Mouse (Mus musculus) embryonic fibroblast, embryonic 13.5 days (primary cell): ENCODE data around the gene Kank2. TPM values are rescaled to one million over a fixed set of nuclear protein-coding genes. Genes with fewer than 3 reads are reported as not detected.

Experiments
- H3K27ac ChIP-seq: 2 replicates; pipeline ENCODE4 v1.5.1; 2012; ENCODE audit warnings: low read length, control low read depth, inconsistent platforms; ENCODE audit not compliant: insufficient read depth
- H3K4me1 ChIP-seq: 2 replicates; pipeline ENCODE4 v1.6.1; 2011; ENCODE audit warnings: low read length; ENCODE audit not compliant: control insufficient read depth, insufficient read depth
- H3K4me3 ChIP-seq: 2 replicates; pipeline ENCODE4 v1.5.1; 2011; ENCODE audit warnings: mild to moderate bottlenecking, control low read depth, low read length; ENCODE audit not compliant: insufficient read depth
- CTCF ChIP-seq: IDR thresholded peaks from 2 replicates; pipeline ENCODE4 v1.5.1; 2011; ENCODE audit warnings: mild to moderate bottlenecking, control low read depth, low read length, moderate library complexity, borderline replicate concordance; ENCODE audit not compliant: insufficient read depth
- POLR2A ChIP-seq: IDR thresholded peaks from 2 replicates; pipeline ENCODE4 v1.6.1; 2011; ENCODE audit warnings: low read depth, mild to moderate bottlenecking, control low read depth, low read length, moderate library complexity
- polyA plus RNA-seq: library from polyadenylated mRNA; stranded (reverse); fragments of >200 nt; gene quantifications from 2 replicates; pipeline ENCODE4 v1.2.4, GENCODE M21; 2011; ENCODE audit warnings: low read depth; ENCODE audit not compliant: missing spikeins, insufficient read length

Gene Kank2
- polyA plus RNA-seq, 1 experiment, result 59.7 TPM

GRCm38 (mm10) chr9:21835258-21835912 lies 36.8 kb upstream of the Kank2 start, which contains the start of gene Angptl8:
Gene Angptl8 (plus strand): TSS chr9:21835510.
- no peak within 1 kb of the TSS for H3K4me3 ChIP-seq
- no peak for TF ChIP-seq POLR2A
- TF ChIP-seq CTCF, result no peak
- no peak within 1 kb of the TSS for H3K27ac ChIP-seq
- no peaks in the 10 kb centered on the region for H3K4me1 ChIP-seq

- H3K27ac ChIP-seq, result no peak overlapping the region
- no peaks in the 10 kb centered on the region for H3K4me1 ChIP-seq
- H3K4me3 ChIP-seq, result no peak overlapping the region
- no peak for TF ChIP-seq POLR2A
- TF ChIP-seq CTCF, result no peak
Observed at GRCm38 (mm10) chr9:21831558-21832240, 33.2 kb upstream of the Kank2 start.

GRCm38 (mm10) chr9:21830936-21831335 lies 32.4 kb upstream of the Kank2 start:
- no peaks in the 10 kb centered on the region for H3K4me1 ChIP-seq
- no peak for TF ChIP-seq POLR2A
- no peak overlapping the region for H3K27ac ChIP-seq
- no peak overlapping the region for H3K4me3 ChIP-seq

GRCm38 (mm10) chr9:21830461-21830850 lies 31.9 kb upstream of the Kank2 start:
- TF ChIP-seq CTCF (no peak), POLR2A (no peak)
- Histone ChIP-seq H3K4me3 (no peak overlapping the region), H3K27ac (no peak overlapping the region), H3K4me1 (no peaks in the 10 kb centered on the region)

- no peak for TF ChIP-seq CTCF
- no peak for TF ChIP-seq POLR2A
- H3K4me3 ChIP-seq, result no peak overlapping the region
- no peaks in the 10 kb centered on the region for H3K4me1 ChIP-seq
- no peak overlapping the region for H3K27ac ChIP-seq
Observed at GRCm38 (mm10) chr9:21829834-21830460, 31.4 kb upstream of the Kank2 start.

- no peak for TF ChIP-seq POLR2A
- no peak for TF ChIP-seq CTCF
- Histone ChIP-seq H3K27ac (no peak overlapping the region), H3K4me3 (no peak overlapping the region), H3K4me1 (no peaks in the 10 kb centered on the region)
Observed at GRCm38 (mm10) chr9:21824366-21824765, 25.8 kb upstream of the Kank2 start.

GRCm38 (mm10) chr9:21823957-21824356 lies 25.4 kb upstream of the Kank2 start:
- H3K4me1 ChIP-seq, result no peaks in the 10 kb centered on the region
- no peak overlapping the region for H3K4me3 ChIP-seq
- no peak overlapping the region for H3K27ac ChIP-seq
- TF ChIP-seq CTCF (no peak), POLR2A (no peak)

GRCm38 (mm10) chr9:21822686-21823085 lies 24.1 kb upstream of the Kank2 start:
- H3K4me3 ChIP-seq, result no peak overlapping the region
- no peaks in the 10 kb centered on the region for H3K4me1 ChIP-seq
- TF ChIP-seq CTCF (no peak), POLR2A (no peak)
- H3K27ac ChIP-seq, result no peak overlapping the region

- TF ChIP-seq CTCF (no peak), POLR2A (no peak)
- H3K27ac ChIP-seq, result no peak overlapping the region
- H3K4me3 ChIP-seq, result no peak overlapping the region
- H3K4me1 ChIP-seq, result no peaks in the 10 kb centered on the region
Observed at GRCm38 (mm10) chr9:21820183-21820582, 21.6 kb upstream of the Kank2 start.

- H3K4me1 ChIP-seq, result no peaks in the 10 kb centered on the region
- H3K27ac ChIP-seq, result no peak overlapping the region
- TF ChIP-seq CTCF, result no peak
- no peak for TF ChIP-seq POLR2A
- H3K4me3 ChIP-seq, result no peak overlapping the region
Observed at GRCm38 (mm10) chr9:21819181-21819729, 20.7 kb upstream of the Kank2 start.
